Mouse (Mus musculus) liver, embryonic 16.5 days (tissue): ENCODE measurements around the gene AB124611. TPM values are rescaled to one million over a fixed set of nuclear protein-coding genes. Genes with fewer than 3 reads are reported as not detected.
"Not testable (repeated sequence)": the region's sequence is repeated elsewhere in the genome, so short reads cannot be mapped to it uniquely, and the experiment has no call there.

ENCODE experiments used
- ATAC-seq: fragments of 200-750 bp; cut with Nextera tagmentation; 2 replicates; pipeline ENCODE4 v1.8.0; 2017; ENCODE audit warnings: low read depth, mild to moderate bottlenecking, moderate number of reproducible peaks, moderate library complexity
- H3K27ac ChIP-seq: fragments of 300-500 bp; sonication (generic); 2 replicates; pipeline ENCODE4 v1.5.1; 2014; ENCODE audit warnings: mild to moderate bottlenecking, low read length
- H3K27me3 ChIP-seq: fragments of 300-500 bp; sonication (generic); 2 replicates; pipeline ENCODE4 v1.6.1; 2014; ENCODE audit warnings: low read depth, low read length, mixed read lengths; ENCODE audit not compliant: control insufficient read depth, insufficient read depth
- H3K36me3 ChIP-seq: fragments of 300-500 bp; sonication (generic); 2 replicates; pipeline ENCODE4 v1.6.1; 2014; ENCODE audit warnings: mild to moderate bottlenecking; ENCODE audit not compliant: control insufficient read depth, insufficient read depth
- H3K4me1 ChIP-seq: fragments of 300-500 bp; sonication (generic); 2 replicates; pipeline ENCODE4 v1.6.1; 2014; ENCODE audit warnings: low read depth, low read length, mixed read lengths; ENCODE audit not compliant: control insufficient read depth
- H3K4me2 ChIP-seq: fragments of 300-500 bp; sonication (generic); 2 replicates; pipeline ENCODE4 v1.6.1; 2014; ENCODE audit warnings: low read depth, low read length, mixed read lengths
- H3K4me3 ChIP-seq: fragments of 300-500 bp; sonication (generic); 2 replicates; pipeline ENCODE4 v1.5.1; 2014; ENCODE audit warnings: low read depth, mild to moderate bottlenecking, low read length
- H3K9ac ChIP-seq: fragments of 300-500 bp; sonication (generic); 2 replicates; pipeline ENCODE4 v1.6.1; 2014; ENCODE audit warnings: low read depth, low read length
- H3K9me3 ChIP-seq: fragments of 300-500 bp; sonication (generic); replicated peaks from 2 replicates; pipeline ENCODE4 v1.6.1; 2016; ENCODE audit warnings: low read length; ENCODE audit not compliant: control insufficient read depth
- WGBS: fragments of 180-500 bp; shearing (Covaris S2); extraction: QIAGEN DNeasy Blood & Tissue Kit; methylation state at CpG from one replicate; pipeline ENCODE4 v1.1.7; 2014; ENCODE audit not compliant: insufficient replicate concordance; 5-methylcytosine and 5-hydroxymethylcytosine counted together
- polyA plus RNA-seq: library from polyadenylated mRNA; unstranded; fragments of >200 nt; fragmentation: Nextera tagmentation; extraction: Ambion mirVana; gene quantifications from 2 replicates; pipeline ENCODE4 v1.2.1, GENCODE M21; 2015

The AB124611 gene
- polyA plus RNA-seq, result 9.6 and 11.3 TPM in 2 replicates

DNA sequence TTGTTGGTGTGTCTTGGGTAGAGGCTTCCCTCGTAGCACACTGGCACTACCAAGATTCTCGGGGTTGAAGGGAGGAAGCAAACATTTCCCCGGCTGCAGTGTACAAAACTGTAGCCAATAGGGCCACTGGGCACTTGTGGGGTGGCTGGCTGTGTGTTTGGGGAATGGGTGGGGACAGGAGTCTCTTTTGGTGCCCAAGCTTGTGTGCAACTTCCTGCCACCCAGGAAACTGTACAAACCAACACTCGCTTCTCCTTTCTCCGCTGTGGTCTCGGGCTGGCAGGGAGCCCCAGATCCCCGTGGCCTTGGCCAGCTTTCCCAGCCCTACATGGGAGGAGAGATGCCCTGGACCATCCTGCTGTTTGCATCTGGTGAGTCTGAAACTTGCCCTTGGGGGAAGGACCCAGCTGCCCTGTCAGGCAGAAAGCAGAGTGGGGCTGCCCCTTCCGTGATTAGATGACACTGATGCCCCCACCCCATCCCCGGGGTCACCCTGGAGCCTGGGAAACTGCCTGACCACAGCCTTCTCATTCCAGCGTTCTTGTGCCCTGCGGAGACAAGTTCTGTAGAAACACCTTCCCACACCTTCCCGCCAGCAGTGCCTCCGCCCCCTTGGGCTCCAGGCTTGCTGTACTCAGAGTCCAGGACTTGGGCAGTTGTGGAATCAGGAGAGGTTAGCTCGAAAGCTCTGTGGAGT is at the start of gene AB124611:
TSS of gene AB124611 (plus strand) at position 240 of the 697 bp plus-strand sequence.
- Histone ChIP-seq H3K9me3 (no peaks in the 10 kb centered on the region), H3K4me2 (0 out of 2 replicates have a peak within 1 kb of the TSS, but pooled peaks have one; percentile 21), H3K9ac (peak within 1 kb of the TSS; percentile 40; the same call in 1 of the 2 replicates), H3K4me3 (peak within 1 kb of the TSS; percentile 39), H3K4me1 (no peaks in the 10 kb centered on the region), H3K27ac (peak within 1 kb of the TSS; percentile 45), H3K27me3 (no peaks in the 10 kb centered on the region), H3K36me3 (no peaks in the 10 kb centered on the region)
- 0 out of 2 replicates have a peak, but pooled peaks have one; percentile 3 for ATAC-seq
- WGBS, result 26% methylated on average over 14 of the region's 14 CpGs

DNA sequence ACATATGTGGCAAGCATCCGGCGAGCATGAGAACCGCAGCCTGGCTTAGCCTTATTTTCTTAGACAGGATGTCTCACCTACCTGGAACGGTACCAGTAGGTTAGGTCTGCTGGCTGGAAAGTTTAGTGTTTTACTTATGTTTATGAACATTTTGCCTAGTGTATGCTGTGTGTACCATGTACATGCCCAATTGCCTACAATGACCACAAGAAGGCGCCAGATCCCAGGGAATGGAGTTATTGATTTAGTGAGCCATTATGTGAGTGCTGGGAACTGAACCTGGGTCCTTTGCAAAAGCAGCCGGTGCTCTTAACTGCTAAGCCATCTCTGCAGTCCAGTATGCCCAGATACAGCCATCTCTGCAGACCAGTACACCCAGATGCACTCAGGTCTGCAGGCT is 48.3 kb upstream of the AB124611 start:
- no peak overlapping the region for H3K4me3 ChIP-seq
- 0 out of 2 replicates have a peak, but pooled peaks cover 5% of the 10 kb centered on the region for H3K9me3 ChIP-seq
- H3K9ac ChIP-seq, result no peak overlapping the region
- H3K4me1 ChIP-seq, result no peaks in the 10 kb centered on the region
- peaks cover 74% of the 10 kb centered on the region for H3K36me3 ChIP-seq
- no peak overlapping the region for H3K4me2 ChIP-seq
- ATAC-seq, result no peak
- H3K27me3 ChIP-seq, result no peaks in the 10 kb centered on the region
- H3K27ac ChIP-seq, result no peak overlapping the region
- WGBS, result 97% methylated on average over 6 of the region's 6 CpGs

DNA sequence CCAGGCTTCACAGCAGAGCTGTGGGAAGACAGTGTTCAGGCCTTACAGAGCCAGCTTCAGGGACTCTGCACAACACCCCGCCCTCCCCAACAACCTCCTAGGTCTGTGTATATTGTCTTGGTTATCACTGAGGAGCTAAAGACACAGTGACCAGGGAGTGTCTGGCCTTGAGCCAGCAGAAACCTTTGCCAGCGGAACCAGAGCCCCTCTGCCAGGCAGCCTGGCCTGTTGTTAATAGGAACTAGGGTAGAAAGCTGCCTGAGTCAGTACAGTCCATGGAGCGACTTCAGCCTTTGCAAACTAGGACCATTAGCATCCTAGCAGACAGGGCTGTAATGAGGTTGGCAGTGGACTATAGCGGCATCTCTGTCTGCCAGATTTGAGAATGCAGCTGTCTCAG is 41.9 kb upstream of the AB124611 start:
- H3K36me3 ChIP-seq, result peaks cover 33% of the 10 kb centered on the region
- no peak overlapping the region for H3K4me3 ChIP-seq
- H3K4me1 ChIP-seq, result no peaks in the 10 kb centered on the region
- no peaks in the 10 kb centered on the region for H3K9me3 ChIP-seq
- no peak for ATAC-seq
- H3K27ac ChIP-seq, result no peak overlapping the region
- 87% methylated on average over 4 of the region's 4 CpGs for WGBS
- no peaks in the 10 kb centered on the region for H3K27me3 ChIP-seq
- H3K4me2 ChIP-seq, result no peak overlapping the region
- H3K9ac ChIP-seq, result no peak overlapping the region

DNA sequence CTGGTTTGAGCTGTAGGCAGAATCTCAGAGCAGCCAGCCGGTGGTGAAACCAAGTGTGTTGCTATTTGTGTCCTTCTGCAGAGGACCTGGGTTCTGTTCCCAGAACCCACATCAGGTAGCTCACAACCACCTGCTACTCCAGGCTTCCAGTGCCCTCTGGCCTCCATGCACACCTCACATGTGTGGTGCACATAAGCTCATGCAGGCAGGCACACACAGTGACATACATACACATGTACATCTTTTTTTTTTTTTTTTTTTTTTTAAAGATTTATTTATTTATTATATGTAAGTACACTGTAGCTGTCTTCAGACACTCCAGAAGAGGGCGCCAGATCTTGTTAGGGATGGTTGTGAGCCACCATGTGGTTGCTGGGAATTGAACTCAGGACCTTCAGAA is 37.7 kb upstream of the AB124611 start:
- not testable (repeated sequence) for H3K27ac ChIP-seq, H3K9me3 ChIP-seq, H3K9ac ChIP-seq, H3K4me3 ChIP-seq, ATAC-seq, H3K27me3 ChIP-seq, H3K4me2 ChIP-seq, H3K4me1 ChIP-seq
- peaks cover 14% of the 10 kb centered on the region for H3K36me3 ChIP-seq
- 88% methylated on average over 1 of the region's 2 CpGs for WGBS

DNA sequence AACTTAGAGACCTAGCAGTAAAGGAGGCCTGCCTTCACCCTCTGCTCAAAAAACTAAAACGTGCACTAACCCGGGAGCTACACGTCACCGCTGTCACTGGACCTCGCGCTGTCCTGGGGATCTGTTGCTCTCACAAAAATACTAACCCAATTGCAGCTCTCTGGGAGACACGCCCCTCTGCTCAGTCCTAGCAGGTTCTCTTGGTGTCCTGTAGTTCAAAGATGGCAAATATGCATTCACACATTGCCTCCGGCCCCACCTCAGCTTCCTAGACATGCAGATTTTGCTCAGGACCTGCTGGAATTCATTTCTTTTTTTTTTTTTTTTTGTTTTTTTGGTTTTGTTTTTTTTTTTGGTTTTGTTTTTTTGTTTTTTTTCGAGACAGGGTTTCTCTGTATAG is 35.3 kb upstream of the AB124611 start:
- H3K9me3 ChIP-seq, result no peaks in the 10 kb centered on the region
- H3K27me3 ChIP-seq, result no peaks in the 10 kb centered on the region
- no peak overlapping the region for H3K4me3 ChIP-seq
- no peak for ATAC-seq
- WGBS, result 89% methylated on average over 9 of the region's 9 CpGs
- no peaks in the 10 kb centered on the region for H3K4me1 ChIP-seq
- H3K9ac ChIP-seq, result no peak overlapping the region
- no peak overlapping the region for H3K27ac ChIP-seq
- H3K36me3 ChIP-seq, result peaks cover 11% of the 10 kb centered on the region
- H3K4me2 ChIP-seq, result no peak overlapping the region

DNA sequence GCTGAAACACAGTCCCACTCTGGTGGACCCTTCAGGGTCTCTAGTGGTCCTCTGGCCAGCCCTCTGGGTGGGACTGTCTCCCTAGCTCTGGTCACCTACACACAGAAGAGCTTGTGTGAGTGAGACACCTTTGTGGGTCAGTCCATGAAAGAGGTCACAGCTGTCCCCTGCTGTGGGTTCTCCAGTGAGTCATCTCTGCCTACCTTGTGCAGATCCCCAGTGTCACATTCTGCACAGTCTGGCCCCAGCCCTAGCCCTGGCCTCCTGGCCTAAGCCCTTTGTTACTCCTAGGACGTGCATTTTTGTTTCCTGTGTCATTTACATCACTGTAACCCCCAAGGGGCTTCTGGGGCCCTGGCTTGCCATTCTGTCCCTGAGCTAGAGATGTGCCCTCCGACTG is 32.1 kb upstream of the AB124611 start:
- Histone ChIP-seq H3K36me3 (peaks cover 12% of the 10 kb centered on the region), H3K27ac (no peak overlapping the region), H3K4me1 (no peaks in the 10 kb centered on the region)

DNA sequence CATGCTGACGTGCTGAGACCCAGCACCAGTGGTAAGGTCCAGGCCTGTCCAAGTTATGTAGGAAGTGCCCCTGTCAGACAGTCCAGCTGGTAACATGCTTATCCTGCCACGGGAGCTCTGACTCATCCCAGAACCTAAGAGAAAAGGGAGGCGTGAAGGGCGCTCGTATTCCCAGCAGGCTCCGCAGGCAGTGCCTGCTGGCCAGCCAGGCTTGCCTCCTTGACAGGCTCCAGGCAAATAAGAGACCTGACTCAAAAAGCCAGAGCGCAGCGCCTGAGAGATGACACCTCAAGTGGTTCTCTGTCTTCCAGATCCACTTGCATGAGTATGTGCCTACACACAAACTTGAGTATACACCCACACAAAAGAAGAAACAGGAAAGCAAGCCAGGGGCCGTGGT is 31.2 kb upstream of the AB124611 start:
- H3K27ac ChIP-seq, result no peak overlapping the region
- 85% methylated on average over 9 of the region's 9 CpGs for WGBS

More for the DNA sequence above, 32.1 kb upstream of the AB124611 start:
- WGBS, result 83% methylated on average over 2 of the region's 2 CpGs
- Histone ChIP-seq H3K4me2 (no peak overlapping the region), H3K27me3 (no peaks in the 10 kb centered on the region), H3K4me3 (no peak overlapping the region), H3K9me3 (no peaks in the 10 kb centered on the region), H3K9ac (no peak overlapping the region)
- ATAC-seq, result no peak

DNA sequence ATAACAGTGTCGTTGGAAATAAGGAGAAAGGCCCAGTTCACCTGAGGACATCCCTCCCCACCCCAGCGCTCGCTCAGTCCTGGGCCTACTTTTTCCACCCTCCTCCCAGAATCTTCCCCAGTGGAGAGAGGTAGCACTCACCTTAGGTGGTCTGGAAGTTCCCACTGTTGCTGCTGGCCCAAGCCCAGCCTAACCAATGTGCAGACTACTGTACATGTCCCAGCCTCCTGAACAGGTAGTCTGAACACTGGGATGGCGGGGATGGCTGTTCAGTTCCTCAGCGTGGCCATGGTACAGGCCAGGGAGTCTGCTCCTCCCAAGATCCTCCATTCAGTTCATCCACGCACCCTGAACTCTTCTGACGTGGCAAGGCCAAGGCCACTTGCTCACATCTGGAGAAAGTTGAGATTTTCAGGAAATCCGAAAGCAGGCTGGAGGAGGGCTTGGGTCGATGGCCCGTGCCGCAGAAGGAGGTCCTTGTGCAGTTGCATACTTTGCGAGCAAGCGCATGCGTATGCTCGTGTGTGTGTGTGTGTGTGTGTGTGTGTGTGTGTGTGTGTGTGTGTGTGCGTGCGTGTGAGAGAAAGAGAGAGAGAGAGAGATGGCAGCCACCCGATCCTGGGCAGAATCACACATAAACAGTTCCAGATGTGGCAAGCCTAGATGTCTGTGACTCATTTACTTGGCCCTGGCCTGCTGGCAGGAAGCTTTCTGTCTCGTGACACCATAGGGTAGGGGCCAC is 29.5 kb upstream of the AB124611 start:
- Histone ChIP-seq H3K4me1 (no peaks in the 10 kb centered on the region), H3K27ac (no peak overlapping the region), H3K36me3 (peaks cover 20% of the 10 kb centered on the region), H3K9me3 (no peaks in the 10 kb centered on the region), H3K9ac (no peak overlapping the region), H3K27me3 (no peaks in the 10 kb centered on the region), H3K4me3 (no peak overlapping the region), H3K4me2 (no peak overlapping the region)
- ATAC-seq, result no peak
- 88% methylated on average over 17 of the region's 19 CpGs for WGBS

More for the DNA sequence above, 31.2 kb upstream of the AB124611 start:
- no peaks in the 10 kb centered on the region for H3K4me1 ChIP-seq
- no peaks in the 10 kb centered on the region for H3K9me3 ChIP-seq
- no peak overlapping the region for H3K4me3 ChIP-seq
- no peak for ATAC-seq
- no peaks in the 10 kb centered on the region for H3K27me3 ChIP-seq
- H3K9ac ChIP-seq, result no peak overlapping the region
- peaks cover 17% of the 10 kb centered on the region for H3K36me3 ChIP-seq
- H3K4me2 ChIP-seq, result no peak overlapping the region

DNA sequence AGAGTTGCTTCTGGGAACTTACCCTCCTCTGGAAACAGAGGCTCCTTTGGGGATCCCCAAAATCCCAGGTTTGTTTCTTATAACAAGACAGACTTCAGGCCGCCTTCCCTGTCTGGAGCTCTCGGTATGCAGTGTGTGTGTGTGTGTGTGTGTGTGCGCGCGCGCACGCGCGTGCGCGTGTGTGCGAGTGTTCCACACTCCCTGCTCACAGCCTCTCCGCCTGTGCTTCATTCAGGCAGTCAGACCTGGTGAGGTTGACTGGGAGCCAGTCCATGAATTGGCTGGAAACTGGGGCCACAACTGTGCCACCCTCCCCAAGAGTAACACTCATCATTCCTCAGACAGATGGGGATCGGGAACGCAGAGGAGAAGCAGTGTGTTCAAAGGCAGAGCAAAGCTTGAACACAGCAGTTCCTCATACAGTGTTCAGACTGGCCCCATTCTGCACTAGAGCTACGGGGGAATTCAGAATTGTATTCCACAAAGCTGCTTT is 28.9 kb upstream of the AB124611 start:
- no peak overlapping the region for H3K27ac ChIP-seq
- H3K4me2 ChIP-seq, result no peak overlapping the region
- WGBS, result 94% methylated on average over 16 of the region's 16 CpGs
- no peaks in the 10 kb centered on the region for H3K4me1 ChIP-seq
- H3K36me3 ChIP-seq, result peaks cover 18% of the 10 kb centered on the region
- H3K4me3 ChIP-seq, result no peak overlapping the region
- H3K9ac ChIP-seq, result no peak overlapping the region
- ATAC-seq, result no peak
- no peaks in the 10 kb centered on the region for H3K27me3 ChIP-seq
- no peaks in the 10 kb centered on the region for H3K9me3 ChIP-seq
